ENCODE assay signal across 24 mouse cellular contexts in genomic region chr3:144232347-144233008, GRCm38 (mm10). TPM values are rescaled to one million over a fixed set of nuclear protein-coding genes. Genes with fewer than 3 reads are reported as not detected.
DNase-seq lines count a peak whose midpoint lies in the region; ATAC-seq and TF ChIP-seq lines count a peak whose summit lies in the region.
"Had no signal": no experiment of that assay in that cellular context is flagged by ENCODE, and none has a peak within 500 bp of the region (broad histone marks: within the 10 kb centered on the region; RNA-seq: fewer than 3 reads in every experiment).

No protein-coding gene starts in this region.

- peak overlapping the region; percentile 39 for H3K4me2 ChIP-seq in heart, embryonic 12.5 days
- no peak overlapping the region for H3K4me2 ChIP-seq in lung, postnatal 0 days (replicated peaks; ENCODE audit: low read depth, low read length)
- H3K4me2 ChIP-seq in stomach, postnatal 0 days (replicated peaks; ENCODE audit: low read depth), result no peak overlapping the region
- H3K4me2 ChIP-seq: embryonic facial prominence, embryonic 13.5 days; hindbrain, embryonic 13.5 days; intestine, embryonic 15.5 days; limb, embryonic 13.5 days; liver, embryonic 13.5 days; lung, embryonic 15.5 days; stomach, embryonic 15.5 days had no signal

- intact Hi-C loops in heart, adult 2 months (cut with DNase I), result no loop called here

- H3K9me3 ChIP-seq in heart, embryonic 12.5 days (replicated peaks), result no peaks in the 10 kb centered on the region
- no peaks in the 10 kb centered on the region for H3K9me3 ChIP-seq in lung, postnatal 0 days (ENCODE audit: low read length)
- H3K9me3 ChIP-seq in stomach, postnatal 0 days (ENCODE audit: control insufficient read depth, low read length), result no peaks in the 10 kb centered on the region
- H3K9me3 ChIP-seq: embryonic facial prominence, embryonic 13.5 days; hindbrain, embryonic 13.5 days; intestine, embryonic 15.5 days; limb, embryonic 13.5 days; liver, embryonic 13.5 days; lung, embryonic 15.5 days; midbrain, embryonic 10.5 days; stomach, embryonic 15.5 days had no signal

- H3K27ac ChIP-seq in heart, embryonic 12.5 days (ENCODE audit: poor library complexity, severe bottlenecking), result no peak overlapping the region
- no peak overlapping the region for H3K27ac ChIP-seq in heart, adult 2 months
- 0 out of 2 replicates have a peak overlapping the region, but pooled peaks have one; percentile 14 for H3K27ac ChIP-seq in lung, postnatal 0 days (ENCODE audit: low read length)
- H3K27ac ChIP-seq in stomach, postnatal 0 days (replicated peaks), result no peak overlapping the region
- H3K27ac ChIP-seq: embryonic facial prominence, embryonic 13.5 days; hindbrain, embryonic 13.5 days; intestine, embryonic 15.5 days; limb, embryonic 13.5 days; liver, embryonic 13.5 days; lung, embryonic 15.5 days; midbrain, embryonic 10.5 days; stomach, embryonic 15.5 days had no signal

- H3K9ac ChIP-seq in heart, embryonic 12.5 days, result no peak overlapping the region
- no peak overlapping the region for H3K9ac ChIP-seq in heart, adult 2 months (ENCODE audit: low read depth, low read length)
- H3K9ac ChIP-seq in lung, postnatal 0 days (replicated peaks; ENCODE audit: low read depth), result no peak overlapping the region
- H3K9ac ChIP-seq in stomach, postnatal 0 days (ENCODE audit: low read length), result no peak overlapping the region
- H3K9ac ChIP-seq: embryonic facial prominence, embryonic 13.5 days; hindbrain, embryonic 13.5 days; intestine, embryonic 15.5 days; limb, embryonic 13.5 days; liver, embryonic 13.5 days; lung, embryonic 15.5 days; stomach, embryonic 15.5 days had no signal

- no peak for TF ChIP-seq EP300 in heart, adult 2 months (IDR thresholded peaks at IDR 0.05; ENCODE audit: insufficient read depth, low read depth, low read length)
- TF ChIP-seq EP300 in lung, postnatal 0 days (IDR thresholded peaks at IDR 0.05), result no peak
- no peak for TF ChIP-seq EP300 in stomach, postnatal 0 days (optimal IDR thresholded peaks at IDR 0.05)

- ATAC-seq in heart, embryonic 12.5 days (ENCODE audit: insufficient number of reproducible peaks, low FRiP score), result no peak
- peak; percentile 32 for ATAC-seq in lung, postnatal 0 days
- peak; percentile 40 to 70; a peak in 2 of 4 replicates for ATAC-seq in hematopoietic stem cell, adult 5-6 weeks (replicated peaks in 1 of 2; ENCODE audit: insufficient read depth in 1 of 2, low FRiP score in 2 of 2, low TSS enrichment in 1 of 2, low read depth in 1 of 2, poor library complexity in 2 of 2, severe bottlenecking in 2 of 2)
- 0 out of 2 replicates have a peak, but pooled peaks have one; percentile 40 for ATAC-seq in stomach, postnatal 0 days (ENCODE audit: low FRiP score, low TSS enrichment)
- ATAC-seq: forebrain, embryonic 14.5 days; intestine, embryonic 15.5 days had no signal

- no peak for TF ChIP-seq CTCF in heart, adult 2 months (IDR thresholded peaks at IDR 0.05)
- no peak for TF ChIP-seq CTCF in lung, postnatal 0 days (IDR thresholded peaks at IDR 0.05)
- TF ChIP-seq CTCF in stomach, postnatal 0 days (IDR thresholded peaks at IDR 0.05; ENCODE audit: low read depth), result no peak

- H3K79me2 ChIP-seq in heart, adult 2 months (replicated peaks; ENCODE audit: control insufficient read depth, insufficient read depth, low read length), result no peaks in the 10 kb centered on the region

- no peaks in the 10 kb centered on the region for H3K27me3 ChIP-seq in heart, embryonic 12.5 days (replicated peaks)
- H3K27me3 ChIP-seq in heart, adult 2 months (ENCODE audit: control insufficient read depth, insufficient read depth, low read length), result no peaks in the 10 kb centered on the region
- no peaks in the 10 kb centered on the region for H3K27me3 ChIP-seq in lung, postnatal 0 days (replicated peaks; ENCODE audit: insufficient read depth, low read length)
- H3K27me3 ChIP-seq in stomach, postnatal 0 days (ENCODE audit: control insufficient read depth, insufficient read depth, low read length), result no peaks in the 10 kb centered on the region
- H3K27me3 ChIP-seq: embryonic facial prominence, embryonic 13.5 days; hindbrain, embryonic 13.5 days; intestine, embryonic 15.5 days; liver, embryonic 13.5 days; lung, embryonic 15.5 days; stomach, embryonic 15.5 days had no signal

- peaks cover 30% of the 10 kb centered on the region for H3K4me1 ChIP-seq in heart, embryonic 12.5 days (replicated peaks)
- no peaks in the 10 kb centered on the region for H3K4me1 ChIP-seq in heart, adult 2 months (ENCODE audit: control insufficient read depth, insufficient read depth, low read length)
- H3K4me1 ChIP-seq in lung, postnatal 0 days (ENCODE audit: insufficient read depth, low read depth, low read length), result no peaks in the 10 kb centered on the region
- H3K4me1 ChIP-seq in stomach, postnatal 0 days (replicated peaks; ENCODE audit: control insufficient read depth, insufficient read depth), result no peaks in the 10 kb centered on the region
- H3K4me1 ChIP-seq: hindbrain, embryonic 13.5 days; intestine, embryonic 15.5 days; limb, embryonic 13.5 days; liver, embryonic 13.5 days; lung, embryonic 15.5 days; midbrain, embryonic 10.5 days; stomach, embryonic 15.5 days had no signal

- WGBS in heart, embryonic 12.5 days, result 48% methylated on average over 11 of the region's 11 CpGs
- WGBS in heart, adult 2 months, result 61% methylated on average over 11 of the region's 11 CpGs
- 59% methylated on average over 11 of the region's 11 CpGs for WGBS in lung, postnatal 0 days
- 68% methylated on average over 11 of the region's 11 CpGs for whole genome bisulfite sequencing in stomach, postnatal 0 days

- DNase-seq in heart, adult 2 months, result no peak
- DNase-seq in lung, postnatal 0 days (ENCODE audit: low spot score), result no peak
- no peak for DNase-seq in lung, postnatal 14 days
- no peak for DNase-seq in stomach, postnatal 0 days (ENCODE audit: low spot score)
- no peak for DNase-seq in thymus, postnatal 14 days
- DNase-seq in layer of hippocampus, adult 18-20 months (ENCODE audit: low spot score in 2 of 2), result no peak
- DNase-seq: adrenal gland, adult 8-10 months; cerebellum, postnatal 10 days; gastrocnemius, postnatal 14 days; kidney, adult 9 months; kidney, postnatal 36 days; liver, embryonic 13.5 days; right cerebral cortex, postnatal 25 days; thymus, adult 2 months had no signal

- H3K36me3 ChIP-seq in heart, embryonic 12.5 days, result no peaks in the 10 kb centered on the region
- H3K36me3 ChIP-seq in heart, adult 2 months (ENCODE audit: control insufficient read depth, insufficient read depth, low read length), result no peaks in the 10 kb centered on the region
- no peaks in the 10 kb centered on the region for H3K36me3 ChIP-seq in lung, postnatal 0 days (ENCODE audit: insufficient read depth, low read length)
- H3K36me3 ChIP-seq in stomach, postnatal 0 days (ENCODE audit: control insufficient read depth, insufficient read depth, low read length), result no peaks in the 10 kb centered on the region
- H3K36me3 ChIP-seq: embryonic facial prominence, embryonic 13.5 days; hindbrain, embryonic 13.5 days; intestine, embryonic 15.5 days; limb, embryonic 13.5 days; liver, embryonic 13.5 days; lung, embryonic 15.5 days; midbrain, embryonic 10.5 days; stomach, embryonic 15.5 days had no signal

- H3K4me3 ChIP-seq in heart, embryonic 12.5 days, result no peak overlapping the region
- H3K4me3 ChIP-seq in heart, adult 2 months, result no peak overlapping the region
- no peak overlapping the region for H3K4me3 ChIP-seq in lung, postnatal 0 days (ENCODE audit: low read depth, low read length)
- no peak overlapping the region for H3K4me3 ChIP-seq in stomach, postnatal 0 days (ENCODE audit: low read depth, low read length)
- H3K4me3 ChIP-seq: embryonic facial prominence, embryonic 13.5 days; hindbrain, embryonic 13.5 days; intestine, embryonic 15.5 days; limb, embryonic 13.5 days; liver, embryonic 13.5 days; lung, embryonic 15.5 days; midbrain, embryonic 10.5 days; stomach, embryonic 15.5 days had no signal

- TF ChIP-seq POLR2A in heart, adult 2 months (IDR thresholded peaks at IDR 0.05; ENCODE audit: insufficient read depth, low read depth, low read length), result no peak

RNA-seq across cellular contexts. Expression of gene Lmo4, which starts 27.5 kb away (rescaled TPM):
- polyA plus RNA-seq in heart, embryonic 12.5 days (2016; fragmentation: Nextera tagmentation; extraction: Ambion mirVana), result 44.9 and 45.9 TPM in 2 replicates
- 10 to 100 TPM; 29.0 to 34.3 TPM for total RNA-seq in heart, adult 2 months (2021)
- polyA plus RNA-seq in heart, adult 2 months (2012; rRNA removed), result 33.8 and 49.4 TPM in 2 replicates
- 62.8 and 65.3 TPM in 2 replicates for polyA plus RNA-seq in lung, postnatal 0 days (2015; fragmentation: Nextera tagmentation; extraction: Ambion mirVana)
- 36.6 and 47.0 TPM in 2 replicates for total RNA-seq in hematopoietic stem cell, adult 5-6 weeks (2017)
- polyA plus RNA-seq in stomach, postnatal 0 days (2015; fragmentation: Nextera tagmentation; extraction: Ambion mirVana), result 44.8 and 50.7 TPM in 2 replicates
- 100 to 1,000 TPM; 224 to 225 TPM for total RNA-seq in layer of hippocampus, adult 18-20 months (2021)
